Mouse (Mus musculus) midbrain, postnatal 0 days (tissue): ENCODE results near the gene Asf1b. TPM values are rescaled to one million over a fixed set of nuclear protein-coding genes. Genes with fewer than 3 reads are reported as not detected.

Source experiments
- ATAC-seq: fragments of 200-750 bp; cut with Nextera tagmentation; 2 replicates; pipeline ENCODE4 v1.8.0; 2017; ENCODE audit warnings: moderate number of reproducible peaks, mild to moderate bottlenecking, moderate TSS enrichment, moderate library complexity; ENCODE audit not compliant: low FRiP score
- DNase-seq: peaks from one replicate; pipeline ENCODE4 v3.0.0-alpha.2; 2015; ENCODE audit warnings: low spot score
- H3K27ac ChIP-seq: fragments of 300-500 bp; sonication (generic); 2 replicates; pipeline ENCODE4 v1.5.1; 2014; ENCODE audit warnings: low read depth, mild to moderate bottlenecking, low read length, mixed read lengths
- H3K27me3 ChIP-seq: fragments of 300-500 bp; sonication (generic); 2 replicates; pipeline ENCODE4 v1.6.1; 2014; ENCODE audit warnings: low read length, control low read depth, mixed read lengths; ENCODE audit not compliant: insufficient read depth
- H3K36me3 ChIP-seq: fragments of 300-500 bp; sonication (generic); 2 replicates; pipeline ENCODE4 v1.6.1; 2014; ENCODE audit warnings: low read length, control low read depth, mixed read lengths; ENCODE audit not compliant: insufficient read depth
- H3K4me1 ChIP-seq: fragments of 300-500 bp; sonication (generic); 2 replicates; pipeline ENCODE4 v1.6.1; 2014; ENCODE audit warnings: mild to moderate bottlenecking, control low read depth, antibody characterized with exemption, low read length, mixed read lengths; ENCODE audit not compliant: insufficient read depth
- H3K4me2 ChIP-seq: fragments of 300-500 bp; sonication (generic); 2 replicates; pipeline ENCODE4 v1.6.1; 2014; ENCODE audit warnings: low read depth, mild to moderate bottlenecking, low read length, mixed read lengths; ENCODE audit not compliant: poor library complexity, severe bottlenecking
- H3K4me3 ChIP-seq: fragments of 300-500 bp; sonication (generic); 2 replicates; pipeline ENCODE4 v1.5.1; 2014; ENCODE audit warnings: low read depth, mild to moderate bottlenecking, low read length, moderate library complexity
- H3K9ac ChIP-seq: fragments of 300-500 bp; sonication (generic); replicated peaks from 2 replicates; pipeline ENCODE4 v1.6.1; 2014; ENCODE audit warnings: mild to moderate bottlenecking, low read length, moderate library complexity, mixed read lengths; ENCODE audit not compliant: poor library complexity, severe bottlenecking
- H3K9me3 ChIP-seq: fragments of 300-500 bp; sonication (generic); 2 replicates; pipeline ENCODE4 v1.6.1; 2016; ENCODE audit warnings: low read length, control low read depth
- CTCF ChIP-seq: IDR thresholded peaks from 2 replicates; pipeline ENCODE4 v1.5.1; 2016; ENCODE audit warnings: antibody characterized with exemption, mild to moderate bottlenecking
- WGBS: fragments of 180-500 bp; shearing (Covaris S2); extraction: QIAGEN DNeasy Blood & Tissue Kit; methylation state at CpG from one replicate; pipeline ENCODE4 v1.1.7; 2014; 5-methylcytosine and 5-hydroxymethylcytosine counted together
- polyA plus RNA-seq: library from polyadenylated mRNA; unstranded; fragments of >200 nt; fragmentation: Nextera tagmentation; extraction: Ambion mirVana; gene quantifications from 2 replicates; pipeline ENCODE4 v1.2.1, GENCODE M21; 2015
- total RNA-seq: library from RNA; depleted of rRNA; stranded (reverse); fragments of >200 nt; gene quantifications from 2 replicates; pipeline ENCODE4 v1.2.3, GENCODE M21; 2014

Asf1b gene
- total and polyA plus RNA-seq, 2 experiments from 2014 or later: 4.3 to 20.4 TPM

GRCm38 (mm10) chr8:83964015-83964765 is 8.9 kb downstream of the Asf1b start:
- H3K27ac ChIP-seq: no peak overlapping the region
- no peaks in the 10 kb centered on the region for H3K9me3 ChIP-seq
- no peak for TF ChIP-seq CTCF
- no peaks in the 10 kb centered on the region for H3K4me1 ChIP-seq
- 91% methylated on average over 5 of the region's 5 CpGs for WGBS
- ATAC-seq (no peak), DNase-seq (no peak)
- no peaks in the 10 kb centered on the region for H3K36me3 ChIP-seq
- H3K4me2 ChIP-seq: no peak overlapping the region
- H3K4me3 ChIP-seq: no peak overlapping the region
- no peaks in the 10 kb centered on the region for H3K27me3 ChIP-seq
- H3K9ac ChIP-seq: no peak overlapping the region

GRCm38 (mm10) chr8:83967701-83968100 is 12.4 kb downstream of the Asf1b start:
- Histone ChIP-seq H3K27me3 (no peaks in the 10 kb centered on the region), H3K9ac (no peak overlapping the region), H3K36me3 (no peaks in the 10 kb centered on the region), H3K27ac (no peak overlapping the region), H3K4me2 (no peak overlapping the region), H3K9me3 (no peaks in the 10 kb centered on the region), H3K4me1 (peaks cover 5% of the 10 kb centered on the region; the same call in 1 of the 2 replicates), H3K4me3 (no peak overlapping the region)
- TF ChIP-seq CTCF: no peak
- 98% methylated on average over 7 of the region's 7 CpGs for WGBS
- DNase-seq: no peak
- ATAC-seq: no peak

GRCm38 (mm10) chr8:83971121-83971520 is 15.8 kb downstream of the Asf1b start:
- ATAC-seq (no peak), DNase-seq (no peak)
- Histone ChIP-seq H3K27ac (no peak overlapping the region), H3K4me3 (no peak overlapping the region), H3K9me3 (no peaks in the 10 kb centered on the region), H3K4me2 (no peak overlapping the region), H3K4me1 (peaks cover 9% of the 10 kb centered on the region; the same call in 1 of the 2 replicates), H3K27me3 (no peaks in the 10 kb centered on the region), H3K36me3 (no peaks in the 10 kb centered on the region), H3K9ac (no peak overlapping the region)
- WGBS: 92% methylated on average over 4 of the region's 4 CpGs
- no peak for TF ChIP-seq CTCF

GRCm38 (mm10) chr8:83971661-83972060 is 16.4 kb downstream of the Asf1b start:
- 72% methylated on average over 6 of the region's 6 CpGs for WGBS
- ATAC-seq (no peak), DNase-seq (no peak)
- no peaks in the 10 kb centered on the region for H3K27me3 ChIP-seq
- H3K9me3 ChIP-seq: no peaks in the 10 kb centered on the region
- no peaks in the 10 kb centered on the region for H3K36me3 ChIP-seq
- H3K4me1 ChIP-seq: peaks cover 12% of the 10 kb centered on the region; the same call in 1 of the 2 replicates
- no peak overlapping the region for H3K27ac ChIP-seq
- H3K4me2 ChIP-seq: peak overlapping the region; percentile 77
- peak overlapping the region; percentile 95; the same call in 1 of the 2 replicates for H3K4me3 ChIP-seq
- no peak overlapping the region for H3K9ac ChIP-seq
- TF ChIP-seq CTCF: no peak

GRCm38 (mm10) chr8:83972150-83973120 is 17.1 kb downstream of the Asf1b start, which contains the start of gene Prkaca:
Gene Prkaca (plus strand): TSS chr8:83972993.
- TF ChIP-seq CTCF: no peak
- Histone ChIP-seq H3K4me2 (peak within 1 kb of the TSS; percentile 91), H3K27me3 (no peaks in the 10 kb centered on the region), H3K9ac (peak within 1 kb of the TSS; percentile 84), H3K9me3 (no peaks in the 10 kb centered on the region), H3K4me1 (peaks cover 19% of the 10 kb centered on the region; the same call in 1 of the 2 replicates), H3K4me3 (peak within 1 kb of the TSS; percentile 95), H3K36me3 (no peaks in the 10 kb centered on the region), H3K27ac (peak within 1 kb of the TSS; percentile 78)
- ATAC-seq: peak; percentile 100
- DNase-seq: peak; percentile 99
- WGBS: under 1% methylated on average over 46 of the region's 94 CpGs
